Mouse (Mus musculus) thymus, adult 2 months (tissue): ENCODE results near the gene Slc25a54. TPM values are rescaled to one million over a fixed set of nuclear protein-coding genes. Genes with fewer than 3 reads are reported as not detected.

Source experiments
- DNase-seq: peaks from one replicate; pipeline ENCODE4 v3.0.0; 2021
- H3K27ac ChIP-seq: fragments of 200-500 bp; 2 replicates; pipeline ENCODE4 v1.5.1; 2012; ENCODE audit warnings: low read length, control low read depth; ENCODE audit not compliant: control insufficient read depth, insufficient read depth
- H3K27me3 ChIP-seq: fragments of 200-500 bp; 2 replicates; pipeline ENCODE4 v1.6.1; 2012; ENCODE audit warnings: mild to moderate bottlenecking, low read length, moderate library complexity, mixed read lengths; ENCODE audit not compliant: control insufficient read depth, insufficient read depth
- H3K36me3 ChIP-seq: fragments of 200-500 bp; 2 replicates; pipeline ENCODE4 v1.6.1; 2012; ENCODE audit warnings: mild to moderate bottlenecking, low read length, moderate library complexity; ENCODE audit not compliant: control insufficient read depth, insufficient read depth
- H3K4me1 ChIP-seq: fragments of 200-500 bp; replicated peaks from 2 replicates; pipeline ENCODE4 v1.6.1; 2012; ENCODE audit warnings: low read length; ENCODE audit not compliant: control insufficient read depth, insufficient read depth
- H3K4me3 ChIP-seq: fragments of 200-500 bp; 2 replicates; pipeline ENCODE4 v1.5.1; 2012; ENCODE audit warnings: mild to moderate bottlenecking, low read length, control low read depth, moderate library complexity; ENCODE audit not compliant: control insufficient read depth, insufficient read depth
- CTCF ChIP-seq: fragments of 200-500 bp; IDR thresholded peaks from 2 replicates; pipeline ENCODE4 v1.5.1; 2012; ENCODE audit warnings: mild to moderate bottlenecking, control low read depth, low read length, moderate library complexity, borderline replicate concordance; ENCODE audit not compliant: control insufficient read depth, poor library complexity, insufficient read depth; ENCODE audit errors: extremely low read depth
- POLR2A ChIP-seq: fragments of 200-500 bp; IDR thresholded peaks from 2 replicates; pipeline ENCODE4 v1.6.1; 2012; ENCODE audit warnings: mild to moderate bottlenecking, low read length, control low read depth, moderate library complexity; ENCODE audit not compliant: control insufficient read depth, poor library complexity, insufficient read depth; ENCODE audit errors: extremely low read depth
- WGBS: fragments of 180-500 bp; shearing (Covaris S2); methylation state at CpG from one replicate; pipeline ENCODE4 v1.1.7; 2018; 5-methylcytosine and 5-hydroxymethylcytosine counted together
- polyA plus RNA-seq: library from polyadenylated mRNA; depleted of rRNA; stranded (reverse); fragments of >200 nt; gene quantifications from 2 replicates; pipeline ENCODE4 v1.2.3, GENCODE M21; 2012; rRNA removed

Slc25a54 gene
- polyA plus RNA-seq: not detected in 2 replicates

DNA sequence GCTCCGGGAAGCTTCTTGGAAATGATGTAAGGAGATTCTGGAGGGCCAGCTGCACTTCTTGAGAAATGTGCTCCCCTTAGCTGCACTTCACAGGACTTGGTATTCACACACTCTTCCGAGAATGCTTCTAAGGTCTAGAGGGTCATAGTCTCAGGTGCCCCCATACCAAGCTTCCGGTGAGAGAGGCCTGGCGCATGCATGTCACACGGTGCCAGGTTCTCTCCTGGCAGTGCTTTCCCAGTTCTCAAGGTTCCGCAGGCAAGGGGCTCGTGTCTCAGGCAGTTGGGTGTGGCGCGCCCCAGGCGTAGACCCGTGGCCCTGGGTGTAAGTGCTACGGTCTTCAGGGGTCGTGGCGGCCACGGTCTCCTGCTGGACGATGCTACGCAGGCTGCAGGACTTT, at the start of gene Slc25a54:
Gene Slc25a54 (plus strand): TSS at position 301 of the 400 bp plus-strand sequence.
- no peaks in the 10 kb centered on the region for H3K4me1 ChIP-seq
- TF ChIP-seq CTCF: no peak
- no peak for TF ChIP-seq POLR2A

DNA sequence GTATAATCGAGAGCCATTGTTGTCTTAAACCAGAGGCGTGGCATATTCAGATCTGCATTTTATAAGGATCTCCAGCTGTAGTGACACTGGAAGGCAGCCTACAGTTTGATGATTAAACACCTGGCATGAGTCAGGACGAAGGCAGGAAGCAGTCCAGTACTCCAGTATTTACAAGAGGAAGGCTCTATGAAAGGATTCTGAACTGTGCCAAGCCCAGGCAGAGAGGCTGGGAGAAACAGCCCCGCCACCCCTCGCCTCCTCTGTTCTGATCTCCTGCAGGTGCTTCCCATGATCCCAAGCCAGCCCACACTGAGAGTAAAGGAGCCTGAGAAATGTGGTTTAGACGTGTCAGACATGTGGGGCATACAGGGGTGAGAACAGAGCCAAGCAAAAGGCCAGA, 49.5 kb upstream of the Slc25a54 start:
- Histone ChIP-seq H3K36me3 (no peaks in the 10 kb centered on the region), H3K27me3 (no peaks in the 10 kb centered on the region), H3K4me3 (no peak overlapping the region), H3K4me1 (peaks cover 3% of the 10 kb centered on the region), H3K27ac (no peak overlapping the region)
- DNase-seq: no peak
- WGBS: 27% methylated on average over 6 of the region's 6 CpGs
- no peak for TF ChIP-seq POLR2A
- TF ChIP-seq CTCF: no peak

More for the DNA sequence above, at the start of gene Slc25a54:
- Histone ChIP-seq H3K4me3 (no peak within 1 kb of the TSS), H3K27me3 (no peaks in the 10 kb centered on the region), H3K36me3 (no peaks in the 10 kb centered on the region), H3K27ac (no peak within 1 kb of the TSS)
- 97% methylated on average over 17 of the region's 17 CpGs for WGBS
- no peak for DNase-seq

GRCm38 (mm10) chr3:109031626-109032025, 48.6 kb upstream of the Slc25a54 start:
- no peak overlapping the region for H3K4me3 ChIP-seq
- no peak for DNase-seq
- no peaks in the 10 kb centered on the region for H3K27me3 ChIP-seq
- H3K4me1 ChIP-seq: peaks cover 1% of the 10 kb centered on the region; the same call in 1 of the 2 replicates
- WGBS: 71% methylated on average over 3 of the region's 3 CpGs
- TF ChIP-seq POLR2A (no peak), CTCF (no peak)
- H3K27ac ChIP-seq: no peak overlapping the region
- no peaks in the 10 kb centered on the region for H3K36me3 ChIP-seq

DNA sequence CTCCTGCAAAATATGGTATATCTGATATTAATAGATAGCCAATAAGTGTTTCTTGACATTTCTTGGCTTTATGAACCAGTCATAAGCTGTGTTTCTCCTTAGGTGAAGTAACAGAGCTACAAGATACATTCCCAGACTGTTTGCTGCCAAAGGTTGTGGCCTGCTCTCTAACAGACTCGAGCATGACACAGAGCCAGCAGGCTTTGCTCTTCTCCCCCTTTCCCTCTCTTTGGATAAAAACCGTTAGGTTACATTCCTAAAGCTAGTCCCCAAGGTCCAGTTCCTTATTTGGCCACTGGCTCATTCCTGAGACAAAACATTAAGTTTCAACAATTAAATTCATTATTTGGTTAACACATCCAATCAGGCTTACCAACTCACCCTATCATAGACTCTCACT, 48.0 kb upstream of the Slc25a54 start:
- 82% methylated on average over 2 of the region's 2 CpGs for WGBS
- Histone ChIP-seq H3K27me3 (no peaks in the 10 kb centered on the region), H3K36me3 (no peaks in the 10 kb centered on the region), H3K4me3 (no peak overlapping the region), H3K27ac (no peak overlapping the region), H3K4me1 (no peaks in the 10 kb centered on the region; the same call in 1 of the 2 replicates)
- DNase-seq: no peak
- TF ChIP-seq CTCF (no peak), POLR2A (no peak)

DNA sequence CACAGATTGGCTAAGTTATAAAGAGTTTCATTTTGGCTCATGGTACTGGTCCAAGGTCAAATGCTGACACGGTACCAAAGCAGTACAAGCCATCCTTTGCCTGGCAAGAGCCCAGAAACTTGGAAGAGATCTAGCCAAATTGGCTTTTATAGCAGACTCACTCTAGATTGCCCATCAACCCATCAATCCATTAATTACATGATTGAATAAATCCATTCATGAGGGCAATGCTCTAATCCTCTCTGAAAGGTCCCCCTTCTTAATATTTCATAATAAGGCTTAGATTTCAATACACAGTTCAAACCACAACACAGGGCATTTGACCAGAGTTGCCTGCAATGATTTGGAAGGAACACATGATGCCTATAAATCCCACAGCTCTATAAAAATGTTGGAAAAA, 45.9 kb upstream of the Slc25a54 start:
- TF ChIP-seq CTCF: no peak
- TF ChIP-seq POLR2A: no peak

GRCm38 (mm10) chr3:109040908-109041307, 39.4 kb upstream of the Slc25a54 start:
- Histone ChIP-seq H3K27ac (no peak overlapping the region), H3K36me3 (no peaks in the 10 kb centered on the region), H3K4me1 (no peaks in the 10 kb centered on the region), H3K4me3 (no peak overlapping the region), H3K27me3 (no peaks in the 10 kb centered on the region)
- no peak for DNase-seq
- TF ChIP-seq POLR2A (no peak), CTCF (no peak)
- WGBS: 95% methylated on average over 4 of the region's 4 CpGs

More for the DNA sequence above, 45.9 kb upstream of the Slc25a54 start:
- Histone ChIP-seq H3K4me3 (no peak overlapping the region), H3K27ac (no peak overlapping the region), H3K36me3 (no peaks in the 10 kb centered on the region), H3K27me3 (no peaks in the 10 kb centered on the region), H3K4me1 (no peaks in the 10 kb centered on the region)
- no peak for DNase-seq
- 89% methylated on average over 1 of the region's 1 CpGs for WGBS

GRCm38 (mm10) chr3:109043395-109043794, 36.9 kb upstream of the Slc25a54 start:
- 89% methylated on average over 7 of the region's 7 CpGs for WGBS
- TF ChIP-seq POLR2A (no peak), CTCF (no peak)
- Histone ChIP-seq H3K27me3 (no peaks in the 10 kb centered on the region), H3K4me1 (no peaks in the 10 kb centered on the region; the same call in 1 of the 2 replicates), H3K4me3 (no peak overlapping the region), H3K36me3 (no peaks in the 10 kb centered on the region), H3K27ac (no peak overlapping the region)
- no peak for DNase-seq
